Mouse (Mus musculus): ENCODE measurements at regions not wholly inside any gene's neighbourhood (a gene's known extent, or its start where the extent isn't known, plus 50 kb on each side); places are given as distances from the start of the nearest gene placed in this dataset.

- no peaks in the 10 kb centered on the region for H3K9me3 ChIP-seq (ENCODE audit: control insufficient read depth, low read length)
- H3K27me3 ChIP-seq (ENCODE audit: control insufficient read depth, insufficient read depth, low read length) = no peaks in the 10 kb centered on the region
- no peak overlapping the region for H3K9ac ChIP-seq
- 79% methylated on average over 3 of the region's 3 CpGs for WGBS
- no peak overlapping the region for H3K4me2 ChIP-seq (replicated peaks)
- H3K36me3 ChIP-seq (replicated peaks; ENCODE audit: control insufficient read depth, insufficient read depth) = no peaks in the 10 kb centered on the region
- H3K4me3 ChIP-seq (replicated peaks; ENCODE audit: low read length) = no peak overlapping the region
- no peak overlapping the region for H3K27ac ChIP-seq
- DNase-seq (ENCODE audit: low spot score) = no peak
- ATAC-seq (ENCODE audit: low FRiP score) = 0 out of 2 replicates have a peak, but pooled peaks have one; percentile 53
- H3K4me1 ChIP-seq (replicated peaks; ENCODE audit: control insufficient read depth, insufficient read depth, low read length) = no peaks in the 10 kb centered on the region
Observed at GRCm38 (mm10) chr17:54214804-54215203, 84.0 kb downstream of the Slc5a7 start.

DNA sequence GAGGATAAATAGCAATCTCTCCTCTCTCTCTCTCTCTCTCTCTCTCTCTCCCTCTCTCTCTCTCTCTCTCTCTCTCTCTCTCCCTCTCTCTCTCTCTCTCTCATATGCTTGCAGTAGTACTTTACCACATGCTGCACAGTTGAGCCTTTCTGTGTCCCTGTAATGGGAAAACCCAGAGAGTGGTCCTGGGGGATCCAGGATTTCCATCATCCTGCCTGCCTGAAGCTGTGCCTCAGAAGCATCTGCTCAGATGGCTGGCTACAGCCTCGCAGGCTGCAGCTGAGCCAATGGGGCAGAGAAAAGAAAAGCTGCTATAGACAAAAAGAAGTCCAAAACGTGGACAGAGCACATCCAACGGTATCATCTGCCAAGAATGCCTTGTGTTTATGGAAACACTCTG, 97.1 kb downstream of the Slc5a7 start:
- WGBS = 37% methylated on average over 3 of the region's 3 CpGs
- H3K27ac ChIP-seq = 0 out of 2 replicates have a peak overlapping the region, but pooled peaks have one; percentile 1
- H3K4me3 ChIP-seq (replicated peaks; ENCODE audit: low read length) = no peak overlapping the region

DNA sequence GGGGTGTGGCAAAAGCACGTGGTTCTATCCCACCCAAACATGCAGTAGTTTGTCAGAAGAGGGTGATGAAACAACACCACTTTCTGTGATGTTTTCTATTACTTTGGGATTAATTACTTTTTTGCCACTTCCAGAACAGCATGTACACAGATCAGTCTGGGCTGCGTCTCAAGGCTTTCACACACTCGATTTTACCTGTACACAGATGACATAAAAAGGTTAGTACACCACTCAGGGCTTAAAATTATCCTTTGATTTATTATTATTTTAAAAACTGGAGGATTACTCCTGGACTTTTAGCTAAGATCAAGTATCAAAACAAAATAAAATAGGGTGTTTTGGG, 106.6 kb downstream of the Slc5a7 start:
- Histone ChIP-seq H3K4me1 (replicated peaks; ENCODE audit: control insufficient read depth, insufficient read depth, low read length) (peaks cover 5% of the 10 kb centered on the region; the same call in 1 of the 2 replicates), H3K4me3 (replicated peaks; ENCODE audit: low read length) (no peak overlapping the region), H3K36me3 (replicated peaks; ENCODE audit: control insufficient read depth, insufficient read depth) (no peaks in the 10 kb centered on the region), H3K9ac (no peak overlapping the region), H3K27ac (no peak overlapping the region), H3K27me3 (ENCODE audit: control insufficient read depth, insufficient read depth, low read length) (no peaks in the 10 kb centered on the region), H3K4me2 (replicated peaks) (no peak overlapping the region), H3K9me3 (ENCODE audit: control insufficient read depth, low read length) (no peaks in the 10 kb centered on the region)
- WGBS = 56% methylated on average over 3 of the region's 3 CpGs
- DNase-seq (ENCODE audit: low spot score) = no peak
- ATAC-seq (ENCODE audit: low FRiP score) = no peak

More for the DNA sequence above, 97.1 kb downstream of the Slc5a7 start:
- Histone ChIP-seq H3K27me3 (ENCODE audit: control insufficient read depth, insufficient read depth, low read length) (no peaks in the 10 kb centered on the region), H3K4me2 (replicated peaks) (no peak overlapping the region), H3K36me3 (replicated peaks; ENCODE audit: control insufficient read depth, insufficient read depth) (no peaks in the 10 kb centered on the region), H3K4me1 (replicated peaks; ENCODE audit: control insufficient read depth, insufficient read depth, low read length) (no peaks in the 10 kb centered on the region), H3K9ac (no peak overlapping the region), H3K9me3 (ENCODE audit: control insufficient read depth, low read length) (no peaks in the 10 kb centered on the region)
- DNase-seq (ENCODE audit: low spot score) = peak; percentile 32
- ATAC-seq (ENCODE audit: low FRiP score) = peak; percentile 89

- H3K4me2 ChIP-seq (replicated peaks) = no peak overlapping the region
- H3K27me3 ChIP-seq (ENCODE audit: control insufficient read depth, insufficient read depth, low read length) = no peaks in the 10 kb centered on the region
- H3K9ac ChIP-seq = no peak overlapping the region
- no peak overlapping the region for H3K4me3 ChIP-seq (replicated peaks; ENCODE audit: low read length)
- DNase-seq (ENCODE audit: low spot score) (peak; percentile 66), ATAC-seq (ENCODE audit: low FRiP score) (peak; percentile 94)
- WGBS = 38% methylated on average over 5 of the region's 5 CpGs
- no peak overlapping the region for H3K27ac ChIP-seq
- H3K9me3 ChIP-seq (ENCODE audit: control insufficient read depth, low read length) = no peaks in the 10 kb centered on the region
- H3K36me3 ChIP-seq (replicated peaks; ENCODE audit: control insufficient read depth, insufficient read depth) = no peaks in the 10 kb centered on the region
- peaks cover 5% of the 10 kb centered on the region; the same call in 1 of the 2 replicates for H3K4me1 ChIP-seq (replicated peaks; ENCODE audit: control insufficient read depth, insufficient read depth, low read length)
Observed at GRCm38 (mm10) chr17:54191526-54192230, 107.2 kb downstream of the Slc5a7 start.

DNA sequence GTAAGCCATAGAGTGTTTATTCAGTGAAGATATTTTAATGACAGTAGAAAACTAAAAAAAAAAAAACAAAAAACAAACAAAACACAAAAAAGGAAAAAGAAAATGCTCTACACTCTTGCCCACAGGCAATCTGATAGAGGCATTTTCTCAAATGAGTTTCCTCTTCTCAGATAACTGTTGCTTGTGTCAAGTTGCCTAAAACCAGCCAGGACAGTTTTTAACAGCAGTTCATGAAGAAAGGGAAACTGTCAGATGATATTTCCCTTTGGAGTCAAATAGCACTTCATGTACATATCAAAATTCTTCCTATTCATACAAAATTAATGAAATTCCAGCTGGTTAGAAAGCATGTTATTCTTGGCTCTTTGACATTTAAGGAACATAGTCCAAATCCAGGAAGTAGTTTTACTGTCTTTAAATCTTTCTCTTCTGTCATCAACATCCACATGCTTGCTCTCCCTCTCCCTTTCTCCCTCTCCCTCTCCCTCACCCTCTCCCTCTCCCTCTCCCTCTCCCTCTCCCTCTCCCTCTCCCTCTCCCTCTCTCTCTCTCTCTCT, 109.8 kb downstream of the Slc5a7 start:
- Histone ChIP-seq H3K4me1 (replicated peaks; ENCODE audit: control insufficient read depth, insufficient read depth, low read length) (peaks cover 5% of the 10 kb centered on the region; the same call in 1 of the 2 replicates), H3K4me2 (replicated peaks) (no peak overlapping the region), H3K9ac (no peak overlapping the region), H3K36me3 (replicated peaks; ENCODE audit: control insufficient read depth, insufficient read depth) (no peaks in the 10 kb centered on the region), H3K27me3 (ENCODE audit: control insufficient read depth, insufficient read depth, low read length) (no peaks in the 10 kb centered on the region), H3K9me3 (ENCODE audit: control insufficient read depth, low read length) (no peaks in the 10 kb centered on the region), H3K4me3 (replicated peaks; ENCODE audit: low read length) (no peak overlapping the region), H3K27ac (no peak overlapping the region)
- ATAC-seq (ENCODE audit: low FRiP score) (no peak), DNase-seq (ENCODE audit: low spot score) (no peak)

DNA sequence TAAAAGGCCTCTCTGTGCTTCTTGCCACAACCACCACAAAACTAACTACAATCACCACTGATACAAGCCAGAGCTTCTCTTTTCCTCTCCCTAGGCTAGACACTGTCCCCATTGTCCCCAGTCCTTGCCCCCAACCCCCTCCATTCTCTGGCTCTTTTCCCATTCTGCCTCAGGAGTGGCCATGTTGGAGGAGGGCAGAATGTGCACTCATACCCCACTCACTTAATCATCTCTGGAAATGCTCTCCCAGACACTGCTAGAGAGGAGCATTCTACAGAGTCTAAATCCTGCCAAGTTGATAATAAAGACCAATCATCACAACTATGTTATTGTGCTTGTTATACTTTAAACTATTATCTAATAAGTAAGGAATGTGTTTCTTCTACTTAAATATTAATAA, 116.8 kb downstream of the Slc5a7 start:
- Histone ChIP-seq H3K27me3 (ENCODE audit: control insufficient read depth, insufficient read depth, low read length) (no peaks in the 10 kb centered on the region), H3K4me1 (replicated peaks; ENCODE audit: control insufficient read depth, insufficient read depth, low read length) (no peaks in the 10 kb centered on the region), H3K27ac (no peak overlapping the region), H3K9ac (no peak overlapping the region), H3K36me3 (replicated peaks; ENCODE audit: control insufficient read depth, insufficient read depth) (no peaks in the 10 kb centered on the region), H3K4me3 (replicated peaks; ENCODE audit: low read length) (no peak overlapping the region), H3K9me3 (ENCODE audit: control insufficient read depth, low read length) (no peaks in the 10 kb centered on the region), H3K4me2 (replicated peaks) (no peak overlapping the region)
- ATAC-seq (ENCODE audit: low FRiP score) (no peak), DNase-seq (ENCODE audit: low spot score) (no peak)

- Histone ChIP-seq H3K27ac (no peak overlapping the region), H3K9me3 (ENCODE audit: control insufficient read depth, low read length) (no peaks in the 10 kb centered on the region), H3K4me3 (replicated peaks; ENCODE audit: low read length) (no peak overlapping the region), H3K9ac (no peak overlapping the region), H3K27me3 (ENCODE audit: control insufficient read depth, insufficient read depth, low read length) (no peaks in the 10 kb centered on the region), H3K36me3 (replicated peaks; ENCODE audit: control insufficient read depth, insufficient read depth) (no peaks in the 10 kb centered on the region), H3K4me1 (replicated peaks; ENCODE audit: control insufficient read depth, insufficient read depth, low read length) (no peaks in the 10 kb centered on the region), H3K4me2 (replicated peaks) (no peak overlapping the region)
- DNase-seq (ENCODE audit: low spot score) (no peak), ATAC-seq (ENCODE audit: low FRiP score) (peak; percentile 55; the same call in 1 of the 2 replicates)
- WGBS = 85% methylated on average over 2 of the region's 2 CpGs
Observed at GRCm38 (mm10) chr17:54180563-54180962, 118.3 kb downstream of the Slc5a7 start.

DNA sequence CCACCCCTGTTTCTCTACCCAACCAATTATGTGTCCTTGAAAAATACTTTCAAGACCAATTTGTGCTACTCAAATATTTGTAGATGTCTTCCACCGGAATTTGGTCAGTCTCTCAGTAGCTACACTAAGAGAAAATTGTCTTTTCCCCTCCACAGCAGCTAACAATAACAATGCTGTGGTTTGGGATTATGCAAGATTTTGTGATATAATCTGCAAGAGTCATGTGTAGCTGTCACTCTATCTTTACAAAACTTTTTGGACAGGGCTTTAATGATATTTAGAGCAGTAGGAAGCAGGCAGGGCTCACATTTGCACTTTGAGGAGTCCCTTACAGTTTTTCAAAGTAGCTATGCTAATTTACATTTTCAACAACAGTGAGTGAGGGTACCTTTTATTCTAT, 128.1 kb downstream of the Slc5a7 start:
- ATAC-seq (ENCODE audit: low FRiP score) = no peak
- H3K9ac ChIP-seq = no peak overlapping the region
- WGBS = 86% methylated on average over 1 of the region's 1 CpGs
- H3K36me3 ChIP-seq (replicated peaks; ENCODE audit: control insufficient read depth, insufficient read depth) = no peaks in the 10 kb centered on the region
- no peak overlapping the region for H3K27ac ChIP-seq
- H3K4me3 ChIP-seq (replicated peaks; ENCODE audit: low read length) = no peak overlapping the region
- H3K27me3 ChIP-seq (ENCODE audit: control insufficient read depth, insufficient read depth, low read length) = no peaks in the 10 kb centered on the region
- H3K9me3 ChIP-seq (ENCODE audit: control insufficient read depth, low read length) = no peaks in the 10 kb centered on the region
- H3K4me2 ChIP-seq (replicated peaks) = no peak overlapping the region
- DNase-seq (ENCODE audit: low spot score) = no peak
- H3K4me1 ChIP-seq (replicated peaks; ENCODE audit: control insufficient read depth, insufficient read depth, low read length) = no peaks in the 10 kb centered on the region

GRCm38 (mm10) chr17:54168039-54168438, 130.8 kb downstream of the Slc5a7 start:
- WGBS = 26% methylated on average over 1 of the region's 1 CpGs
- H3K36me3 ChIP-seq (replicated peaks; ENCODE audit: control insufficient read depth, insufficient read depth) = no peaks in the 10 kb centered on the region
- no peaks in the 10 kb centered on the region for H3K4me1 ChIP-seq (replicated peaks; ENCODE audit: control insufficient read depth, insufficient read depth, low read length)
- no peak overlapping the region for H3K27ac ChIP-seq
- H3K9me3 ChIP-seq (ENCODE audit: control insufficient read depth, low read length) = no peaks in the 10 kb centered on the region
- no peaks in the 10 kb centered on the region for H3K27me3 ChIP-seq (ENCODE audit: control insufficient read depth, insufficient read depth, low read length)
- no peak overlapping the region for H3K4me3 ChIP-seq (replicated peaks; ENCODE audit: low read length)
- DNase-seq (ENCODE audit: low spot score) (no peak), ATAC-seq (ENCODE audit: low FRiP score) (no peak)
- H3K4me2 ChIP-seq (replicated peaks) = no peak overlapping the region
- H3K9ac ChIP-seq = no peak overlapping the region

All from hindbrain, embryonic 14.5 days (tissue).